Comparison of ENCODE assay signal across 7 mouse cellular contexts in genomic region chr15:78927021-78927787, GRCm38 (mm10). TPM values are rescaled to one million over a fixed set of nuclear protein-coding genes. Genes with fewer than 3 reads are reported as not detected.
DNase-seq lines count a peak whose midpoint lies in the region; ATAC-seq and TF ChIP-seq lines count a peak whose summit lies in the region.

No protein-coding gene starts in this region.

- no peak for TF ChIP-seq CTCF in gastrocnemius, adult 2 months (IDR thresholded peaks at IDR 0.05)
- no peak for TF ChIP-seq CTCF in intestine, postnatal 0 days (IDR thresholded peaks at IDR 0.05; ENCODE audit: low read depth)
- TF ChIP-seq CTCF in lung, embryonic 14.5 days (IDR thresholded peaks at IDR 0.05; ENCODE audit: low read depth) = no peak

- peaks cover 6% of the 10 kb centered on the region; the same call in 1 of the 2 replicates for H3K4me1 ChIP-seq in intestine, postnatal 0 days (replicated peaks; ENCODE audit: control insufficient read depth, insufficient read depth, low read length)
- H3K4me1 ChIP-seq in lung, embryonic 14.5 days (ENCODE audit: insufficient read depth) = peaks cover 18% of the 10 kb centered on the region
- peaks cover 19% of the 10 kb centered on the region for H3K4me1 ChIP-seq in stomach, embryonic 14.5 days (ENCODE audit: control insufficient read depth, insufficient read depth, low read length)

- no peaks in the 10 kb centered on the region for H3K9me3 ChIP-seq in intestine, postnatal 0 days (ENCODE audit: control insufficient read depth)
- no peaks in the 10 kb centered on the region for H3K9me3 ChIP-seq in lung, embryonic 14.5 days (ENCODE audit: low read depth, low read length)
- H3K9me3 ChIP-seq in stomach, embryonic 14.5 days (ENCODE audit: control insufficient read depth, low read depth, low read length) = no peaks in the 10 kb centered on the region

- H3K4me2 ChIP-seq in intestine, postnatal 0 days (replicated peaks; ENCODE audit: low read depth) = peak overlapping the region; percentile 67
- H3K4me2 ChIP-seq in lung, embryonic 14.5 days = peak overlapping the region; percentile 70
- H3K4me2 ChIP-seq in stomach, embryonic 14.5 days (replicated peaks; ENCODE audit: low read depth, low read length) = peak overlapping the region; percentile 79

- intact Hi-C loops in gastrocnemius, adult 2 months (cut with DNase I) = no loop called here

- 24% methylated on average over 15 of the region's 15 CpGs for WGBS in intestine, postnatal 0 days
- 14% methylated on average over 15 of the region's 15 CpGs for WGBS in lung, embryonic 14.5 days
- WGBS in stomach, embryonic 14.5 days = 14% methylated on average over 15 of the region's 15 CpGs

- H3K9ac ChIP-seq in intestine, postnatal 0 days (ENCODE audit: low read depth, low read length) = peak overlapping the region; percentile 40
- H3K9ac ChIP-seq in lung, embryonic 14.5 days = peak overlapping the region; percentile 50
- peak overlapping the region; percentile 52 for H3K9ac ChIP-seq in stomach, embryonic 14.5 days (replicated peaks; ENCODE audit: low read depth, low read length)

- H3K27me3 ChIP-seq in intestine, postnatal 0 days (replicated peaks; ENCODE audit: control insufficient read depth, insufficient read depth, low read length) = no peaks in the 10 kb centered on the region
- no peaks in the 10 kb centered on the region for H3K27me3 ChIP-seq in lung, embryonic 14.5 days (ENCODE audit: insufficient read depth, low read length)
- H3K27me3 ChIP-seq in stomach, embryonic 14.5 days (ENCODE audit: control insufficient read depth, insufficient read depth, low read length) = no peaks in the 10 kb centered on the region

- DNase-seq in CD4-positive helper T cell, adult 2 months (ENCODE audit: low read depth, low spot score) = peak; percentile 28
- DNase-seq in Muller cell, postnatal 12 days (ENCODE audit: inconsistent ontology term) = peak; percentile 60
- DNase-seq in gastrocnemius, adult 2 months = peak; percentile 78
- DNase-seq in lung, embryonic 14.5 days = peak; percentile 34

- H3K27ac ChIP-seq in gastrocnemius, adult 2 months = peak overlapping the region; percentile 95
- peak overlapping the region; percentile 46 for H3K27ac ChIP-seq in intestine, postnatal 0 days (ENCODE audit: low read depth, low read length)
- peak overlapping the region; percentile 97 for H3K27ac ChIP-seq in lung, embryonic 14.5 days (ENCODE audit: low read depth)
- peak overlapping the region; percentile 92 for H3K27ac ChIP-seq in stomach, embryonic 14.5 days (ENCODE audit: low read length)

- peak overlapping the region; percentile 80 for H3K4me3 ChIP-seq in gastrocnemius, adult 2 months
- H3K4me3 ChIP-seq in intestine, postnatal 0 days (ENCODE audit: low read depth, low read length) = peak overlapping the region; percentile 41
- H3K4me3 ChIP-seq in lung, embryonic 14.5 days (ENCODE audit: low read depth, low read length) = peak overlapping the region; percentile 47
- peak overlapping the region; percentile 54 for H3K4me3 ChIP-seq in stomach, embryonic 14.5 days (ENCODE audit: low read depth, low read length)

- ATAC-seq in intestine, postnatal 0 days = no peak
- ATAC-seq in lung, embryonic 14.5 days (ENCODE audit: insufficient read depth) = no peak
- no peak for ATAC-seq in stomach, embryonic 14.5 days (ENCODE audit: insufficient number of reproducible peaks, insufficient read depth, low FRiP score, low read depth)
- ATAC-seq in megakaryocyte-erythroid progenitor cell, adult 5-6 weeks (replicated peaks; ENCODE audit: low FRiP score, low TSS enrichment, poor library complexity, severe bottlenecking) = no peak

- H3K36me3 ChIP-seq in intestine, postnatal 0 days (ENCODE audit: control insufficient read depth, insufficient read depth) = peaks cover 8% of the 10 kb centered on the region; the same call in 1 of the 2 replicates
- H3K36me3 ChIP-seq in lung, embryonic 14.5 days (ENCODE audit: insufficient read depth) = peaks cover 15% of the 10 kb centered on the region
- H3K36me3 ChIP-seq in stomach, embryonic 14.5 days (ENCODE audit: control insufficient read depth, insufficient read depth, low read length) = peaks cover 13% of the 10 kb centered on the region

RNA-seq across cellular contexts. Expression of gene Lgals1, which starts 0.7 kb away (rescaled TPM):
- 100 to 1,000 TPM; 197 to 272 TPM for total RNA-seq in gastrocnemius, adult 2 months (2021)
- 725 and 759 TPM in 2 replicates for polyA plus RNA-seq in intestine, postnatal 0 days (2015; fragmentation: Nextera tagmentation; extraction: Ambion mirVana)
- polyA plus RNA-seq in lung, embryonic 14.5 days (2014; fragmentation: Nextera tagmentation; extraction: Ambion mirVana) = 799 and 855 TPM in 2 replicates
- polyA plus RNA-seq in stomach, embryonic 14.5 days (2014; fragmentation: Nextera tagmentation; extraction: Ambion mirVana) = 1,620 and 1,697 TPM in 2 replicates
- 54.9 and 83.9 TPM in 2 replicates for total RNA-seq in megakaryocyte-erythroid progenitor cell, adult 5-6 weeks (2014; fragmentation: Nextera tagmentation)
- 91.1 and 98.2 TPM in 2 replicates for total RNA-seq in megakaryocyte-erythroid progenitor cell, adult 5-6 weeks (2017)

RNA-seq across cellular contexts. Expression of gene Nol12, which starts 7.5 kb away (rescaled TPM):
- total RNA-seq in gastrocnemius, adult 2 months (2021) = 10 to 100 TPM; 20.6 to 22.3 TPM
- polyA plus RNA-seq in intestine, postnatal 0 days (2015; fragmentation: Nextera tagmentation; extraction: Ambion mirVana) = 24.8 and 26.0 TPM in 2 replicates
- polyA plus RNA-seq in lung, embryonic 14.5 days (2014; fragmentation: Nextera tagmentation; extraction: Ambion mirVana) = 52.8 and 57.4 TPM in 2 replicates
- 45.9 and 56.7 TPM in 2 replicates for polyA plus RNA-seq in stomach, embryonic 14.5 days (2014; fragmentation: Nextera tagmentation; extraction: Ambion mirVana)
- 52.3 and 56.7 TPM in 2 replicates for total RNA-seq in megakaryocyte-erythroid progenitor cell, adult 5-6 weeks (2014; fragmentation: Nextera tagmentation)
- total RNA-seq in megakaryocyte-erythroid progenitor cell, adult 5-6 weeks (2017) = 15.3 and 31.6 TPM in 2 replicates

RNA-seq across cellular contexts. Expression of gene Pdxp, which starts 13.5 kb away (rescaled TPM):
- total RNA-seq in gastrocnemius, adult 2 months (2021) = 1 to 10 TPM; 1.1 to 1.4 TPM
- polyA plus RNA-seq in intestine, postnatal 0 days (2015; fragmentation: Nextera tagmentation; extraction: Ambion mirVana) = 3.3 and 4.2 TPM in 2 replicates
- 17.9 and 21.9 TPM in 2 replicates for polyA plus RNA-seq in lung, embryonic 14.5 days (2014; fragmentation: Nextera tagmentation; extraction: Ambion mirVana)
- 15.7 and 17.9 TPM in 2 replicates for polyA plus RNA-seq in stomach, embryonic 14.5 days (2014; fragmentation: Nextera tagmentation; extraction: Ambion mirVana)
- 12.7 and 22.5 TPM in 2 replicates for total RNA-seq in megakaryocyte-erythroid progenitor cell, adult 5-6 weeks (2014; fragmentation: Nextera tagmentation)
- total RNA-seq in megakaryocyte-erythroid progenitor cell, adult 5-6 weeks (2017) = 6.6 and 6.9 TPM in 2 replicates

RNA-seq across cellular contexts. Expression of gene Triobp, which starts 20.3 kb away (rescaled TPM):
- total RNA-seq in gastrocnemius, adult 2 months (2021) = 10 to 100 TPM; 33.2 to 36.6 TPM
- polyA plus RNA-seq in intestine, postnatal 0 days (2015; fragmentation: Nextera tagmentation; extraction: Ambion mirVana) = 35.2 and 39.4 TPM in 2 replicates
- polyA plus RNA-seq in lung, embryonic 14.5 days (2014; fragmentation: Nextera tagmentation; extraction: Ambion mirVana) = 47.5 and 49.2 TPM in 2 replicates
- polyA plus RNA-seq in stomach, embryonic 14.5 days (2014; fragmentation: Nextera tagmentation; extraction: Ambion mirVana) = 50.2 TPM in 2 replicates
- 29.1 and 33.9 TPM in 2 replicates for total RNA-seq in megakaryocyte-erythroid progenitor cell, adult 5-6 weeks (2014; fragmentation: Nextera tagmentation)
- total RNA-seq in megakaryocyte-erythroid progenitor cell, adult 5-6 weeks (2017) = 11.2 and 12.5 TPM in 2 replicates

RNA-seq across cellular contexts. Expression of gene Sh3bp1, which starts 27.6 kb away (rescaled TPM):
- total RNA-seq in gastrocnemius, adult 2 months (2021) = 1 to 10 TPM; 1.4 to 2.0 TPM
- 7.2 and 7.6 TPM in 2 replicates for polyA plus RNA-seq in intestine, postnatal 0 days (2015; fragmentation: Nextera tagmentation; extraction: Ambion mirVana)
- 43.5 and 43.9 TPM in 2 replicates for polyA plus RNA-seq in lung, embryonic 14.5 days (2014; fragmentation: Nextera tagmentation; extraction: Ambion mirVana)
- polyA plus RNA-seq in stomach, embryonic 14.5 days (2014; fragmentation: Nextera tagmentation; extraction: Ambion mirVana) = 43.5 and 51.4 TPM in 2 replicates
- 31.8 and 53.7 TPM in 2 replicates for total RNA-seq in megakaryocyte-erythroid progenitor cell, adult 5-6 weeks (2014; fragmentation: Nextera tagmentation)
- total RNA-seq in megakaryocyte-erythroid progenitor cell, adult 5-6 weeks (2017) = 11.4 and 11.6 TPM in 2 replicates

Comparison
In these comparisons a context has a peak if more than half of its experiments do, and no peak if none do; other contexts are left out.
1. DNase-seq: peak in every context shown above with its lines; median percentile 78 in gastrocnemius, adult 2 months; 60 in Muller cell, postnatal 12 days; 34 in lung, embryonic 14.5 days; 28 in CD4-positive helper T cell, adult 2 months.
2. H3K27ac ChIP-seq: peak in every context shown above with its lines; median percentile 97 in lung, embryonic 14.5 days; 95 in gastrocnemius, adult 2 months; 92 in stomach, embryonic 14.5 days; 46 in intestine, postnatal 0 days.